Mouse (Mus musculus) embryonic fibroblast, embryonic 13.5 days (primary cell): ENCODE measurements around the gene Fbh1.

Source experiments
- CTCF ChIP-seq: IDR thresholded peaks from 2 replicates; pipeline ENCODE4 v1.5.1; 2011; ENCODE audit warnings: mild to moderate bottlenecking, control low read depth, low read length, moderate library complexity, borderline replicate concordance; ENCODE audit not compliant: insufficient read depth
- POLR2A ChIP-seq: IDR thresholded peaks from 2 replicates; pipeline ENCODE4 v1.6.1; 2011; ENCODE audit warnings: low read depth, mild to moderate bottlenecking, control low read depth, low read length, moderate library complexity

GRCm38 (mm10) chr2:11797930-11798364 is 20.6 kb upstream of the Fbh1 start:
- TF ChIP-seq POLR2A = no peak
- no peak for TF ChIP-seq CTCF
